Mouse (Mus musculus) frontal cortex, postnatal 36 days (tissue): ENCODE data around the gene Stub1.
"Not testable (repeated sequence)": the region's sequence is repeated elsewhere in the genome, so short reads cannot be mapped to it uniquely, and the experiment has no call there.

ENCODE experiments used
- DNase-seq, 2 experiments: peaks; one replicate each; pipeline ENCODE4 v3.0.0; 2022; ENCODE audit warnings: low spot score in 2 of 2

Gene Stub1

GRCm38 (mm10) chr17:25823452-25823851 lies 9.8 kb downstream of the Stub1 start, which contains the start of gene Wdr24:
Wdr24 (plus strand) TSS chr17:25823627.
- peak; percentile 73 to 86 for DNase-seq

GRCm38 (mm10) chr17:25818851-25819780 lies 14.1 kb downstream of the Stub1 start:
- no peak for DNase-seq

GRCm38 (mm10) chr17:25817662-25818061 lies 15.5 kb downstream of the Stub1 start:
- DNase-seq = no peak

- DNase-seq = peak; percentile 88 to 90
These were observed 19.7 kb downstream of the Stub1 start for GRCm38 (mm10) chr17:25813471-25813870.

- DNase-seq = no peak
These were observed 22.3 kb downstream of the Stub1 start for GRCm38 (mm10) chr17:25810890-25811289.

GRCm38 (mm10) chr17:25809606-25810340 lies 23.4 kb downstream of the Stub1 start:
- peak; percentile 45 to 53 for DNase-seq

GRCm38 (mm10) chr17:25808789-25809605 lies 24.2 kb downstream of the Stub1 start, which contains the start of gene Fbxl16:
Fbxl16 (plus strand) TSS chr17:25809085.
- DNase-seq = peak; percentile 90 to 92

- DNase-seq = no peak
These were observed 25.2 kb downstream of the Stub1 start for GRCm38 (mm10) chr17:25808028-25808427.

GRCm38 (mm10) chr17:25807452-25807851 lies 25.8 kb downstream of the Stub1 start:
- DNase-seq = not testable (repeated sequence)

GRCm38 (mm10) chr17:25806507-25806906 lies 26.7 kb downstream of the Stub1 start:
- DNase-seq = no peak

GRCm38 (mm10) chr17:25802825-25803517 lies 30.2 kb downstream of the Stub1 start:
- DNase-seq = peak; percentile 79 to 88

GRCm38 (mm10) chr17:25801029-25801428 lies 32.2 kb downstream of the Stub1 start:
- peak in 1 of 2 experiments; percentile 84 for DNase-seq

- DNase-seq = peak in 1 of 2 experiments; percentile 67
These were observed 36.2 kb downstream of the Stub1 start, which contains the start of gene Metrn for GRCm38 (mm10) chr17:25796951-25797369. Metrn (minus strand) TSS chr17:25797136.

- no peak for DNase-seq
These were observed 36.9 kb downstream of the Stub1 start for GRCm38 (mm10) chr17:25796211-25796771.

GRCm38 (mm10) chr17:25795609-25796092 lies 37.6 kb downstream of the Stub1 start, which contains the start of gene AC134908.4:
AC134908.4 (minus strand) TSS chr17:25795659.
- DNase-seq = peak in 1 of 2 experiments; percentile 63

- DNase-seq = no peak
These were observed 38.2 kb downstream of the Stub1 start for GRCm38 (mm10) chr17:25794998-25795397.

GRCm38 (mm10) chr17:25794197-25794596 lies 39.0 kb downstream of the Stub1 start:
- no peak for DNase-seq

- DNase-seq = peak in 1 of 2 experiments; percentile 73
These were observed 40.6 kb downstream of the Stub1 start, which contains the start of gene Fam173a for GRCm38 (mm10) chr17:25792615-25793014. Fam173a (minus strand) TSS chr17:25792901.

- DNase-seq = peak; percentile 87 to 88
These were observed 41.2 kb downstream of the Stub1 start for GRCm38 (mm10) chr17:25791843-25792527.
